Comparison of ENCODE assay signal across 18 mouse cellular contexts in genomic region chr1:130820316-130821148, GRCm38 (mm10). TPM values are rescaled to one million over a fixed set of nuclear protein-coding genes. Genes with fewer than 3 reads are reported as not detected.
A peak's percentile ranks its signal among the peaks of the same experiment; 100 is the strongest.
DNase-seq lines count a peak whose midpoint lies in the region; ATAC-seq lines count a peak whose summit lies in the region.
"Had no signal": no experiment of that assay in that cellular context is flagged by ENCODE, and none has a peak within 500 bp of the region (broad histone marks: within the 10 kb centered on the region; RNA-seq: fewer than 3 reads in every experiment).

No protein-coding gene starts in this region.

- WGBS in liver, embryonic 15.5 days (ENCODE audit: insufficient replicate concordance): 55% methylated on average over 7 of the region's 7 CpGs
- 81% methylated on average over 7 of the region's 7 CpGs for WGBS in liver, embryonic 11.5 days
- 79% methylated on average over 7 of the region's 7 CpGs for WGBS in stomach, embryonic 16.5 days

- no peaks in the 10 kb centered on the region for H3K36me3 ChIP-seq in liver, embryonic 15.5 days (replicated peaks)
- H3K36me3 ChIP-seq in liver, embryonic 11.5 days (ENCODE audit: control insufficient read depth, insufficient read depth, low read length): no peaks in the 10 kb centered on the region
- H3K36me3 ChIP-seq in stomach, embryonic 16.5 days (ENCODE audit: control insufficient read depth, insufficient read depth, low read length): no peaks in the 10 kb centered on the region
- H3K36me3 ChIP-seq: embryonic facial prominence, embryonic 12.5 days; heart, embryonic 15.5 days; liver, embryonic 13.5 days; neural tube, embryonic 12.5 days; stomach, embryonic 15.5 days had no signal

- no peak for ATAC-seq in liver, embryonic 15.5 days (ENCODE audit: insufficient read depth)
- ATAC-seq in liver, embryonic 11.5 days (replicated peaks; ENCODE audit: low FRiP score): no peak
- 0 out of 2 replicates have a peak, but pooled peaks have one; percentile 40 for ATAC-seq in common myeloid progenitor, adult 5-6 weeks (replicated peaks; ENCODE audit: low read depth, poor library complexity, severe bottlenecking)
- ATAC-seq in stomach, embryonic 16.5 days (ENCODE audit: insufficient read depth, low FRiP score): peak; percentile 79
- ATAC-seq: forebrain, embryonic 16.5 days had no signal

- 0 out of 2 replicates have a peak, but pooled peaks cover 11% of the 10 kb centered on the region for H3K4me1 ChIP-seq in liver, embryonic 15.5 days (replicated peaks)
- no peaks in the 10 kb centered on the region for H3K4me1 ChIP-seq in liver, embryonic 11.5 days (replicated peaks; ENCODE audit: control insufficient read depth, insufficient read depth, low read length)
- peaks cover 8% of the 10 kb centered on the region for H3K4me1 ChIP-seq in stomach, embryonic 16.5 days (ENCODE audit: control insufficient read depth, insufficient read depth, low read length)
- H3K4me1 ChIP-seq: embryonic facial prominence, embryonic 12.5 days; heart, embryonic 15.5 days; neural tube, embryonic 12.5 days; stomach, embryonic 15.5 days had no signal

- H3K9ac ChIP-seq in liver, embryonic 15.5 days: no peak overlapping the region
- no peak overlapping the region for H3K9ac ChIP-seq in liver, embryonic 11.5 days (ENCODE audit: low read depth, low read length)
- H3K9ac ChIP-seq in stomach, embryonic 16.5 days (ENCODE audit: low read length): no peak overlapping the region
- H3K9ac ChIP-seq: embryonic facial prominence, embryonic 12.5 days; heart, embryonic 15.5 days; liver, embryonic 13.5 days; neural tube, embryonic 12.5 days; stomach, embryonic 15.5 days had no signal

- no peak for DNase-seq in liver, embryonic 11.5 days (ENCODE audit: low spot score)
- DNase-seq in lung, postnatal 25 days (ENCODE audit: low spot score): peak; percentile 55
- no peak for DNase-seq in left cerebral cortex, adult 18-20 months (ENCODE audit: low spot score in 2 of 2)
- DNase-seq in thymus, postnatal 0 days (ENCODE audit: low spot score): no peak
- DNase-seq: cerebellum, adult 9-10 months; gastrocnemius, postnatal 36 days; liver, embryonic 13.5 days had no signal

- H3K27ac ChIP-seq in liver, embryonic 15.5 days (replicated peaks): peak overlapping the region; percentile 71; the same call in 1 of the 2 replicates
- H3K27ac ChIP-seq in liver, embryonic 11.5 days (ENCODE audit: low read depth, low read length): no peak overlapping the region; the same call in 1 of the 2 replicates
- peak overlapping the region; percentile 22 for H3K27ac ChIP-seq in stomach, embryonic 16.5 days (ENCODE audit: low read length)
- H3K27ac ChIP-seq: embryonic facial prominence, embryonic 12.5 days; heart, embryonic 15.5 days; left cerebral cortex, adult 2 months; neural tube, embryonic 12.5 days; stomach, embryonic 15.5 days had no signal

- no peaks in the 10 kb centered on the region for H3K27me3 ChIP-seq in liver, embryonic 15.5 days
- no peaks in the 10 kb centered on the region for H3K27me3 ChIP-seq in liver, embryonic 11.5 days (replicated peaks; ENCODE audit: control insufficient read depth, insufficient read depth, low read length)
- no peaks in the 10 kb centered on the region for H3K27me3 ChIP-seq in stomach, embryonic 16.5 days (ENCODE audit: control insufficient read depth, insufficient read depth, low read length)
- H3K27me3 ChIP-seq: embryonic facial prominence, embryonic 12.5 days; heart, embryonic 15.5 days; liver, embryonic 13.5 days; neural tube, embryonic 12.5 days; stomach, embryonic 15.5 days had no signal

- H3K4me2 ChIP-seq in liver, embryonic 15.5 days: no peak overlapping the region
- H3K4me2 ChIP-seq in liver, embryonic 11.5 days: no peak overlapping the region
- no peak overlapping the region for H3K4me2 ChIP-seq in stomach, embryonic 16.5 days (ENCODE audit: low read depth, low read length)
- H3K4me2 ChIP-seq: embryonic facial prominence, embryonic 12.5 days; heart, embryonic 15.5 days; liver, embryonic 13.5 days; midbrain, embryonic 11.5 days; neural tube, embryonic 12.5 days; stomach, embryonic 15.5 days had no signal

- no peaks in the 10 kb centered on the region for H3K9me3 ChIP-seq in liver, embryonic 15.5 days (replicated peaks)
- H3K9me3 ChIP-seq in liver, embryonic 11.5 days (ENCODE audit: control insufficient read depth, low read length): no peaks in the 10 kb centered on the region
- H3K9me3 ChIP-seq in stomach, embryonic 16.5 days (replicated peaks; ENCODE audit: control insufficient read depth, low read length): no peaks in the 10 kb centered on the region
- H3K9me3 ChIP-seq: embryonic facial prominence, embryonic 12.5 days; heart, embryonic 15.5 days; liver, embryonic 13.5 days; neural tube, embryonic 12.5 days; stomach, embryonic 15.5 days had no signal

- no peak overlapping the region for H3K4me3 ChIP-seq in liver, embryonic 15.5 days (replicated peaks)
- no peak overlapping the region for H3K4me3 ChIP-seq in liver, embryonic 11.5 days (ENCODE audit: low read depth, low read length)
- no peak overlapping the region for H3K4me3 ChIP-seq in stomach, embryonic 16.5 days (replicated peaks; ENCODE audit: low read length)
- H3K4me3 ChIP-seq: embryonic facial prominence, embryonic 12.5 days; heart, embryonic 15.5 days; left cerebral cortex, adult 2 months; liver, embryonic 13.5 days; neural tube, embryonic 12.5 days; stomach, embryonic 15.5 days had no signal

RNA-seq across cellular contexts. Expression of gene Pigr, which starts 6.0 kb away (rescaled TPM):
- 0.24 and 0.40 TPM in 2 replicates for polyA plus RNA-seq in liver, embryonic 15.5 days (2015; fragmentation: Nextera tagmentation; extraction: Ambion mirVana)
- 0.12 and 0.25 TPM in 2 replicates for polyA plus RNA-seq in liver, embryonic 11.5 days (2014; fragmentation: Nextera tagmentation; extraction: Ambion mirVana)
- not detected in 2 replicates for total RNA-seq in common myeloid progenitor, adult 5-6 weeks (2017)
- polyA plus RNA-seq in stomach, embryonic 16.5 days (2015; fragmentation: Nextera tagmentation; extraction: Ambion mirVana): 0.34 and 0.70 TPM in 2 replicates
- total RNA-seq in left cerebral cortex, adult 18-20 months (2021): not detected
- polyA plus RNA-seq in thymus, postnatal 0 days (2015; fragmentation: Nextera tagmentation; extraction: Ambion mirVana): 0.18 and 0.31 TPM in 2 replicates
- polyA plus RNA-seq: embryonic facial prominence, embryonic 12.5 days; forebrain, embryonic 16.5 days; heart, embryonic 15.5 days; kidney, embryonic 14.5 days; midbrain, embryonic 11.5 days; neural tube, embryonic 12.5 days had no signal

RNA-seq across cellular contexts. Expression of gene Fcamr, which starts 19.8 kb away (rescaled TPM):
- polyA plus RNA-seq in liver, embryonic 15.5 days (2015; fragmentation: Nextera tagmentation; extraction: Ambion mirVana): not detected in 2 replicates
- polyA plus RNA-seq in liver, embryonic 11.5 days (2014; fragmentation: Nextera tagmentation; extraction: Ambion mirVana): not detected in 2 replicates
- not detected in 2 replicates for total RNA-seq in common myeloid progenitor, adult 5-6 weeks (2017)
- 0.42 and 0.56 TPM in 2 replicates for polyA plus RNA-seq in stomach, embryonic 16.5 days (2015; fragmentation: Nextera tagmentation; extraction: Ambion mirVana)
- total RNA-seq in left cerebral cortex, adult 18-20 months (2021): not detected
- 0.06 TPM in 1 of 2 replicates, not detected in the other for polyA plus RNA-seq in thymus, postnatal 0 days (2015; fragmentation: Nextera tagmentation; extraction: Ambion mirVana)
- total RNA-seq: left cerebral cortex, adult 2 months had no signal
- polyA plus RNA-seq: embryonic facial prominence, embryonic 12.5 days; forebrain, embryonic 16.5 days; kidney, embryonic 14.5 days; liver, embryonic 13.5 days; midbrain, embryonic 11.5 days; neural tube, embryonic 12.5 days had no signal

RNA-seq across cellular contexts. Expression of gene Fcmr, which starts 44.9 kb away (rescaled TPM):
- polyA plus RNA-seq in liver, embryonic 15.5 days (2015; fragmentation: Nextera tagmentation; extraction: Ambion mirVana): not detected in 2 replicates
- polyA plus RNA-seq in liver, embryonic 11.5 days (2014; fragmentation: Nextera tagmentation; extraction: Ambion mirVana): not detected in 2 replicates
- not detected in 2 replicates for total RNA-seq in common myeloid progenitor, adult 5-6 weeks (2017)
- polyA plus RNA-seq in stomach, embryonic 16.5 days (2015; fragmentation: Nextera tagmentation; extraction: Ambion mirVana): 0.40 TPM in 1 of 2 replicates, not detected in the other
- total RNA-seq in left cerebral cortex, adult 18-20 months (2021): not detected
- not detected in 2 replicates for polyA plus RNA-seq in thymus, postnatal 0 days (2015; fragmentation: Nextera tagmentation; extraction: Ambion mirVana)
- total RNA-seq: gastrocnemius, postnatal 36 days; left cerebral cortex, adult 2 months had no signal
- polyA plus RNA-seq: embryonic facial prominence, embryonic 12.5 days; forebrain, embryonic 16.5 days; kidney, embryonic 14.5 days; liver, embryonic 13.5 days; neural tube, embryonic 12.5 days had no signal

Comparison
In these comparisons a context has a peak if more than half of its experiments do, and no peak if none do; other contexts are left out.
1. ATAC-seq: peak in common myeloid progenitor, adult 5-6 weeks (single experiment) and stomach, embryonic 16.5 days (single experiment); none in liver, embryonic 15.5 days (single experiment) and liver, embryonic 11.5 days (single experiment).